Mouse (Mus musculus) large intestine, adult 2 months (tissue): ENCODE measurements around the gene Slc16a8. TPM values are rescaled to one million over a fixed set of nuclear protein-coding genes. Genes with fewer than 3 reads are reported as not detected.
"Not testable (repeated sequence)": the region's sequence is repeated elsewhere in the genome, so short reads cannot be mapped to it uniquely, and the experiment has no call there.

Experiments used
- DNase-seq: peaks from one replicate; pipeline ENCODE4 v3.0.0-alpha.2; 2012; ENCODE audit warnings: low read depth, low spot score
- WGBS: fragments of 180-500 bp; shearing (Covaris S2); methylation state at CpG from one replicate; pipeline ENCODE4 v1.1.7; 2018; 5-methylcytosine and 5-hydroxymethylcytosine counted together
- polyA plus RNA-seq: library from polyadenylated mRNA; depleted of rRNA; stranded (reverse); fragments of >200 nt; gene quantifications from 2 replicates; pipeline ENCODE4 v1.2.3, GENCODE M21; 2012; rRNA removed

Slc16a8 gene
- polyA plus RNA-seq, 1 experiment, result 0.74 TPM

DNA sequence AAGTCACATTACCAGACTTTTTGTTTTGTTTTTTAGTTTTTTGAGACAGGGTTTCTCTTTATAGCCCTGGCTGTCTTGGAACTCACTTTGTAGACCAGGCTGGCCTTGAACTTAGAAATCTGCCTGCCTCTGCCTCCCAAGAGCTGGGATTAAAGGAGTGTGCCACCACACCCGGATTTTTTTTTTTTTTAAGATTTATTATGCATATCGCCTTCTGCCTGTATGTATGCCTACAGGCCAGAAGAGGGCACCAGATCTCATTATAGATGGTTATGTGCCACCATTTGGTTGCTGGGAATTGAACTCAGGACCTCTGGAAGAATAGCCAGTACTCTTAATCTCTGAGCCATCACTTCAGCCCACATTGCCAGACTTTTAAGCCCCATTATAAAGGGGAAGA is 28.8 kb downstream of the Slc16a8 start:
- WGBS, result 55% methylated on average over 2 of the region's 2 CpGs
- DNase-seq, result not testable (repeated sequence)

DNA sequence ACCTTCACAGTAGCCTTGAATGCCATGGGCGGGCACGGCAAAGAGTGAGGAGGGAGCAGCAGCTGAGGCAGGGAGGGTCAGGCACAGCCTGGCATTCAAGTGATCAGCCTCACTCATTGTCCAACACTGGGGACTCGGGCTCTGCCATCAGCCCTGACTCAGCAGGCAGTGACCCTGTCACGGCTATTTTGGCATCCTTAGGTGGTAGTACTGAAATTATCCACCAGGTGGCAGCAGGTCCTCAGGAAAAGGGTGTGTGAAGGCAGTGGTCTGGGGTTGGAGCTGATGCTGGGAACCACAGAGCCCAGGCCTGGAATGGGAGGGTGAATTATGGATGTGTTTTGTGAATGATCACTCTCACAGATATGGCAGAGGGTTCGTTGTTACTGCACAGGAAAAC is 29.9 kb downstream of the Slc16a8 start:
- peak; percentile 52 for DNase-seq
- WGBS, result 7% methylated on average over 5 of the region's 5 CpGs

GRCm38 (mm10) chr15:79223641-79224040 is 30.9 kb downstream of the Slc16a8 start:
- 24% methylated on average over 5 of the region's 5 CpGs for WGBS
- DNase-seq, result no peak

DNA sequence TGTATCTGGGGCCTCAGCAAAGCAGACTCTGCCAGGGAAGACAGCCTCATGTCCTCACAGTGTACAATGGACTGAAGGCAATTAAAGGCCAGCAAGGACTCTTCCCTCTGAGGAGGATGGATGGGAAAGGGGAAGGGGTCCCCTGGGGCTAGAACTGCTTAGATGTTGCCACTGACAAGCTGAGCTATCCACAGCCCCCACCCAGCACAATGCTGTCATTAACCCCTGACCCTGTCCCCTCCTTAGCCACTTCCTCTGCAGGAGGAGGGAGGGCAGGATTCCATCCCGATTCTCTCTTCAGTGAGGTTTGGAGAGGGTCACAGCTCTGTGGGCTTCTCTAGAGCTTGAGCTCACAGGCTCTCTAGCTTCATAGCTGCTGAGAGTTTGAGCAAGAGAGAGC is 35.0 kb downstream of the Slc16a8 start:
- no peak for DNase-seq
- WGBS, result 8% methylated on average over 1 of the region's 1 CpGs

DNA sequence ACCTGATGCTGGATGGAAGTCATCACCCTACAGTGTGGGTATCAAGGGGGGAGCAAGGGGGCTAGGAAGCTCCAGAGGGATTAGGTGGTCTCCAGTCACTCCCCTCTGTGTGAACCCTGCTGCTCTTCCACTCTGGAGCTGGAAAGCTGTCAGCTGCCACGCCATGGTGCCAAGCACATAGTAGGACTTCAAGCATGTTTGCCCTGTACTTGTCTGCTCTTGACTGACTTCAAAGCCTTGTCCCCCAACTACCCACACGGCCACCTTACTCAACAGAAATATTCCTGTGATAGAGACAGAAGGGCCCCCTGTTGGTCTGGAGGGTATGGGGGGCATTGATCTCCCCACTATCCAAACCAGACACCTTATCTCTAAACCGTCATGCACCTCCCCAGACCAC is 38.4 kb downstream of the Slc16a8 start:
- DNase-seq, result no peak
- 58% methylated on average over 3 of the region's 3 CpGs for WGBS

- WGBS, result 73% methylated on average over 6 of the region's 6 CpGs
- DNase-seq, result no peak
These were observed 41.0 kb downstream of the Slc16a8 start for GRCm38 (mm10) chr15:79213591-79213990.

DNA sequence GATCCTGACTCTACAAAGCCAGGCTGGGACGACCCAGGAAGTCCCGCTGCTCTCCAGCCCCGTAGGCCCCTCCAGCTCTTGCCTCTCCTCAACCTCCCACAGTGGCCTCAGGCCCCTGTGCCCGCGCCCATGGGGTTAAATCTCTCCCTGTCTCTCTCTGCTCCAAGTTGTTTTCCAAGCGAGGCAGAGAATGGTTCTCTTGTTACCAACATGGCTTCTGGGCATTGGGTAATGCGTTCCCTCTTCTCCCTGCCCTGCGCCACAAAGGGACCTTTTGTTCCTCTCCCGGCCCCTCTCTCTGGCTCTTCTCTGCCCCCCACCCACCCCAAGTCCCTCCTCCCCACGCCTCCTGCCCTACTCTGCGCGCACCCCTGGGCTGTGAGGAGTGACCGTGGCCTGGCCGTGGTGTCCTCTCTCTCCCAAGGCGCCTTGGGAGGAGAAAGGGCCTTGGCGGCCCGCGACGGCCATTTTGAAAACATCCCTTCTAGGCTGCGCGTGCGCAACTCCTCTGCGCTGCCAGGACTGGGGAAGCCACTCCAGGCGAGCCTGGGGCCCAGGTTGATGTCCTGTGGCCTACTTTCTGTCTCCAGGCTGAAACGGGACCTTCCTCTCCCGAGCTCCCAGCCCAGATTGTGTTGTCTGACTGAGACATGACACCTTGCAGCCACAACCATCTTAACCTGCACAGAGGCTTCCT is 41.7 kb downstream of the Slc16a8 start:
- no peak for DNase-seq
- 89% methylated on average over 26 of the region's 26 CpGs for WGBS

DNA sequence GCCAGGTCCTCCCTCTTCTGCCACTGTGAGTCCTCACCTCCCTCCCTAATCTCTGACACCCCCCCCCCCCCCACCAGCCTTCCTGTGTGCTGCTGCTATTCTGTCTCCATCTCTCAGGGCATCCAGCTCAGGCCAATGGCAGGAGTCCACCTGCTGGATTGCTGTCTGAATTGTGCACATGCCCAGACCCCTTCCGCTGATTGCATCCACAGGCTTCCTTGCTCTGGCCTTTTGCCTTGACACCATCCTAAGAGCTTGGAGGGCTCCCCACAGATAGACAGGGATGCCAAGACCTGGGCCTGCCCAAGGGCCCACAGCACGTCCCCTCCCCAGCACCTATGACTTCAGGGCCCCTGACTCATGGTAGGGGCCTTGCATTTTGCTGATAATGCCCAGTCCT is 44.2 kb downstream of the Slc16a8 start:
- WGBS, result 77% methylated on average over 2 of the region's 2 CpGs

DNA sequence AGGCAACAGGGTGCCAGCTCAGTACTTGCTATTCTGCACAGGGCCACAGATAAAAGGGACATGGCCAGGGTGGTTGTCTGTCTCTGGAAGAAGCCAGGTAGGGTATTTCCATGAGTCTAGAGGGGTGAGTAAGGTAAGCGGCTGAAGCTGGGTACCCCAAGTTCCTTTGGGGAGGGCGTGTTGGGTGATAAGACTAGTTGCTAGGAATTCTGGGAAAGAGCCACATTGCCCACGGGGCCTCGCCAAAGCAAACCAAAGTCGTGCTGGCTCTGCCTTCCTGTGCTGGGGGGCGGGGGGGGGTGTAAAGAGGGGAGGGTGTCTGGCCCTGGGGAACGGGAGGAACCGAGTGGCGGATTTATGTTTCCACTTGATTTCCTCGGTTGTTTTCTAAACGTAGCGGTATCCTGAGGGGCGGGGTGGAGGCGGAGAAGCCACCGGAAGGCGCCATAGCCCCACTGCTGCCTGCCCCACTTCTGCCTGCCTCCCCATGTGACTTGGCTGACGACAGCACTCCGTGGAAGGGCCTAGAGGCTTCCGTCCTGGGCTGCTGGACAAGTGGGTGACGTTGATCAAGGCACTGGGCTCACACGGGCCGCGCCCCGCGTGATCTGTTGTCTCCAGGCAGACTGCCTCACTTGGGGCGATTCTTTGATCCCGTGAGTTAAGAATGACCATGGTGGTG is 45.7 kb downstream of the Slc16a8 start:
- DNase-seq, result no peak
- WGBS, result 55% methylated on average over 27 of the region's 27 CpGs

More for the DNA sequence above, 44.2 kb downstream of the Slc16a8 start:
- DNase-seq, result no peak

- WGBS, result 59% methylated on average over 6 of the region's 6 CpGs
- no peak for DNase-seq
These were observed 46.4 kb downstream of the Slc16a8 start for GRCm38 (mm10) chr15:79208211-79208610.

DNA sequence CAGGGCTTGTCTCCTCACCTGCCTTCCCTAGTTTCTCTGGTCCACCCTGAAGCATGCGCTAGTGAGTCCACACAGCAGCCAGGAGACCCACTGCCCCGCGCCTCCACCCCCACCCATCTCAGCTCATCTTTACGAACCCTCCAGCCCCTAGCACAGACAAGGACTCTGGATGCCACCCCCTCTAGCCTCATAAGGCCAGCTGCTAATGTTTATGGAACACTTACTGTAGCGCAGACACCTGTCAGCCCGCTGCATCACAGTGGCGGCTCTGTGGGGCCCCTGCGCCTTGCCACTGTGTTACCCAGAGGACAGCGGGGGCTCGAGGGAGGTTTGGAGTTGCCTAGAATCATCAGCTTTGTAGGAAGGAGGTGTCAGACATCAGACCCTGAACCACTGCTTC is 52.0 kb downstream of the Slc16a8 start:
- WGBS, result 32% methylated on average over 10 of the region's 10 CpGs
- no peak for DNase-seq

GRCm38 (mm10) chr15:79201491-79202150 is 52.9 kb downstream of the Slc16a8 start:
- no peak for DNase-seq
- 26% methylated on average over 13 of the region's 13 CpGs for WGBS

Other genes with a start within 250 kb of the Slc16a8 start
- 96.0 and 140 TPM in 2 replicates for gene H1f0, start 226.3 kb downstream of the Slc16a8 start, polyA plus RNA-seq
- 0.33 and 1.0 TPM in 2 replicates for gene Galr3, start 212.9 kb downstream of the Slc16a8 start, polyA plus RNA-seq
- gene Ankrd54, start 191.9 kb downstream of the Slc16a8 start, polyA plus RNA-seq, result 50.8 and 60.9 TPM in 2 replicates
- gene Eif3l, start 179.6 kb downstream of the Slc16a8 start, polyA plus RNA-seq, result 135 and 171 TPM in 2 replicates
- gene Micall1, start 145.9 kb downstream of the Slc16a8 start, polyA plus RNA-seq, result 9.4 and 15.0 TPM in 2 replicates
- gene Polr2f, start 113.8 kb downstream of the Slc16a8 start, polyA plus RNA-seq, result 49.3 and 57.5 TPM in 2 replicates
- gene 1700088E04Rik, start 113.5 kb downstream of the Slc16a8 start, polyA plus RNA-seq, result 1.6 and 2.1 TPM in 2 replicates
- 2.4 TPM in 2 replicates for gene Sox10, start 89.5 kb downstream of the Slc16a8 start, polyA plus RNA-seq
- gene Pick1, start 25.6 kb downstream of the Slc16a8 start, polyA plus RNA-seq, result 36.1 and 40.1 TPM in 2 replicates
- gene Gm49486, start 25.4 kb downstream of the Slc16a8 start, polyA plus RNA-seq, result 0.12 TPM in 2 replicates
- 223 and 289 TPM in 2 replicates for gene Baiap2l2, start 30.8 kb upstream of the Slc16a8 start, polyA plus RNA-seq
- 16.5 and 25.9 TPM in 2 replicates for gene Pla2g6, start 73.6 kb upstream of the Slc16a8 start, polyA plus RNA-seq
- 5.3 and 7.7 TPM in 2 replicates for gene Maff, start 91.9 kb upstream of the Slc16a8 start, polyA plus RNA-seq
- 35.6 and 50.0 TPM in 2 replicates for gene Tmem184b, start 148.8 kb upstream of the Slc16a8 start, polyA plus RNA-seq
- gene Csnk1e, start 200.8 kb upstream of the Slc16a8 start, polyA plus RNA-seq, result 25.8 and 36.0 TPM in 2 replicates